Mouse (Mus musculus) G1E (cell line): Measurements from ENCODE around the gene Mef2b.

Experiments used
- CTCF ChIP-seq: IDR thresholded peaks from 2 replicates; pipeline ENCODE4 v1.5.1; 2012; ENCODE audit warnings: low read depth, low read length, inconsistent platforms, mixed read lengths
- GATA1 ChIP-seq: IDR thresholded peaks from 2 replicates; pipeline ENCODE4 v1.6.1; 2012; ENCODE audit warnings: borderline replicate concordance, low read length, inconsistent platforms, mixed read lengths
- GATA2 ChIP-seq: IDR thresholded peaks from 2 replicates; pipeline ENCODE4 v1.6.1; 2012; ENCODE audit warnings: low read depth, low read length, inconsistent platforms, borderline replicate concordance
- POLR2AphosphoS5 ChIP-seq: IDR thresholded peaks from 2 replicates; pipeline ENCODE4 v1.6.1; 2012; ENCODE audit warnings: low read depth, low read length, inconsistent platforms; ENCODE audit not compliant: insufficient replicate concordance
- TAL1 ChIP-seq: conservative IDR thresholded peaks from 2 replicates; pipeline ENCODE4 v1.6.1; 2012; ENCODE audit warnings: low read depth, low read length, inconsistent platforms, mixed read lengths

DNA sequence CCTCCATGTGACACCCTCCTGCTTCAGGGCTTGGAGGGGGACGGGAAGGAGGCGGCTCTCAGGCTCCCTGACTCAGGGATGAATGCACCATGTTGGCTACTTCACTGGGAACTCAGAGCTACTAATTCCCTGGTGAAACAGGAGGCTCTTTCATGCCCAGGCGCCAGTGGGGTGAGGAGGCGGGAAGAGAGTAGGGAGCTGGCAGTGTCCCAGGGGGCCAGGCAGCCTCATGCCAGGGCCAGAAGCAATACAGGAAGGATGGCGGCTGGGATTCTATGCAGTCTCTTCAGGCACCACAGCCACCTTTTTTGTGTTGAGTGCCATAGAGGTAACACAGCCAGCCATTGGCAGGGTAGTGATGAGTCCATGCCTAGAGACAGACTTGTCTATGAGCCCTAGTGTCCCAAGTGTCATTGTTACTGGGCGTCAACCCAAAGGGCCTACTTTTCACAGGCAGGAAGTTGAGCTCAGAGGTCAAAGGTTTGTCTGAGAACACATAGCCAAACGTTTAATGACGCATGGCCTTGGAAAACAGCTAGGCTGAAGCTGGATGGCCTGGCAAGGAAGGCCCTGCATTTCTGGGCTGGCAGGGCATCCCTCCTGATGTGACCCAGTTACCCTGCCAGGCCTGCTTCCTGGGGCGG is 10.1 kb upstream of the Mef2b start:
- no peak for TF ChIP-seq CTCF
- no peak for TF ChIP-seq GATA1
- TF ChIP-seq TAL1 = no peak
- no peak for TF ChIP-seq POLR2AphosphoS5
- no peak for TF ChIP-seq GATA2
